Mouse (Mus musculus): ENCODE measurements at regions not wholly inside any gene's neighbourhood (a gene's known extent, or its start where the extent isn't known, plus 50 kb on each side); places are given as distances from the start of the nearest gene placed in this dataset.

- ATAC-seq (ENCODE audit: low read depth), result no peak
- no peaks in the 10 kb centered on the region for H3K4me1 ChIP-seq (ENCODE audit: control insufficient read depth, low read depth, low read length)
- no peak overlapping the region for H3K27ac ChIP-seq (ENCODE audit: low read length)
- H3K4me3 ChIP-seq (ENCODE audit: low read depth, low read length), result no peak overlapping the region
- H3K36me3 ChIP-seq (ENCODE audit: control insufficient read depth, insufficient read depth), result no peaks in the 10 kb centered on the region
- H3K4me2 ChIP-seq (ENCODE audit: low read depth, low read length), result no peak overlapping the region
- no peaks in the 10 kb centered on the region for H3K27me3 ChIP-seq (ENCODE audit: control insufficient read depth, insufficient read depth, low read depth, low read length)
- 53% methylated on average over 7 of the region's 7 CpGs for WGBS (ENCODE audit: insufficient replicate concordance)
- no peak overlapping the region for H3K9ac ChIP-seq (ENCODE audit: low read depth, low read length)
- H3K9me3 ChIP-seq (replicated peaks; ENCODE audit: control insufficient read depth, low read length), result no peaks in the 10 kb centered on the region
Measured at GRCm38 (mm10) chr10:44612571-44612970, 84.3 kb upstream of the Prdm1 start.

- Histone ChIP-seq H3K4me1 (ENCODE audit: control insufficient read depth, low read depth, low read length) (no peaks in the 10 kb centered on the region), H3K27ac (ENCODE audit: low read length) (no peak overlapping the region), H3K9me3 (replicated peaks; ENCODE audit: control insufficient read depth, low read length) (no peaks in the 10 kb centered on the region), H3K9ac (ENCODE audit: low read depth, low read length) (no peak overlapping the region), H3K4me2 (ENCODE audit: low read depth, low read length) (no peak overlapping the region), H3K27me3 (ENCODE audit: control insufficient read depth, insufficient read depth, low read depth, low read length) (no peaks in the 10 kb centered on the region), H3K36me3 (ENCODE audit: control insufficient read depth, insufficient read depth) (no peaks in the 10 kb centered on the region), H3K4me3 (ENCODE audit: low read depth, low read length) (no peak overlapping the region)
- no peak for ATAC-seq (ENCODE audit: low read depth)
- 65% methylated on average over 5 of the region's 5 CpGs for WGBS (ENCODE audit: insufficient replicate concordance)
Measured at GRCm38 (mm10) chr10:44611399-44611798, 83.1 kb upstream of the Prdm1 start.

GRCm38 (mm10) chr10:44609187-44609586 lies 80.9 kb upstream of the Prdm1 start:
- Histone ChIP-seq H3K9ac (ENCODE audit: low read depth, low read length) (no peak overlapping the region), H3K4me2 (ENCODE audit: low read depth, low read length) (no peak overlapping the region), H3K4me1 (ENCODE audit: control insufficient read depth, low read depth, low read length) (peaks cover 4% of the 10 kb centered on the region), H3K9me3 (replicated peaks; ENCODE audit: control insufficient read depth, low read length) (no peaks in the 10 kb centered on the region), H3K27me3 (ENCODE audit: control insufficient read depth, insufficient read depth, low read depth, low read length) (no peaks in the 10 kb centered on the region), H3K4me3 (ENCODE audit: low read depth, low read length) (no peak overlapping the region), H3K36me3 (ENCODE audit: control insufficient read depth, insufficient read depth) (no peaks in the 10 kb centered on the region), H3K27ac (ENCODE audit: low read length) (no peak overlapping the region)
- no peak for ATAC-seq (ENCODE audit: low read depth)
- 21% methylated on average over 6 of the region's 6 CpGs for WGBS (ENCODE audit: insufficient replicate concordance)

GRCm38 (mm10) chr10:44607334-44607851 lies 79.1 kb upstream of the Prdm1 start:
- H3K4me2 ChIP-seq (ENCODE audit: low read depth, low read length), result no peak overlapping the region
- peaks cover 4% of the 10 kb centered on the region for H3K4me1 ChIP-seq (ENCODE audit: control insufficient read depth, low read depth, low read length)
- 24% methylated on average over 5 of the region's 5 CpGs for whole genome bisulfite sequencing (ENCODE audit: insufficient replicate concordance)
- no peak overlapping the region for H3K4me3 ChIP-seq (ENCODE audit: low read depth, low read length)
- ATAC-seq (ENCODE audit: low read depth), result no peak
- no peaks in the 10 kb centered on the region for H3K9me3 ChIP-seq (replicated peaks; ENCODE audit: control insufficient read depth, low read length)
- H3K36me3 ChIP-seq (ENCODE audit: control insufficient read depth, insufficient read depth), result no peaks in the 10 kb centered on the region
- no peak overlapping the region for H3K27ac ChIP-seq (ENCODE audit: low read length)
- no peaks in the 10 kb centered on the region for H3K27me3 ChIP-seq (ENCODE audit: control insufficient read depth, insufficient read depth, low read depth, low read length)
- H3K9ac ChIP-seq (ENCODE audit: low read depth, low read length), result no peak overlapping the region

GRCm38 (mm10) chr10:44604512-44604911 lies 76.2 kb upstream of the Prdm1 start:
- H3K4me1 ChIP-seq (ENCODE audit: control insufficient read depth, low read depth, low read length), result peaks cover 4% of the 10 kb centered on the region
- H3K27ac ChIP-seq (ENCODE audit: low read length), result no peak overlapping the region
- H3K36me3 ChIP-seq (ENCODE audit: control insufficient read depth, insufficient read depth), result no peaks in the 10 kb centered on the region
- H3K9ac ChIP-seq (ENCODE audit: low read depth, low read length), result no peak overlapping the region
- H3K4me2 ChIP-seq (ENCODE audit: low read depth, low read length), result no peak overlapping the region
- no peaks in the 10 kb centered on the region for H3K9me3 ChIP-seq (replicated peaks; ENCODE audit: control insufficient read depth, low read length)
- ATAC-seq (ENCODE audit: low read depth), result peak; percentile 74
- no peak overlapping the region for H3K4me3 ChIP-seq (ENCODE audit: low read depth, low read length)
- 62% methylated on average over 11 of the region's 11 CpGs for WGBS (ENCODE audit: insufficient replicate concordance)
- H3K27me3 ChIP-seq (ENCODE audit: control insufficient read depth, insufficient read depth, low read depth, low read length), result no peaks in the 10 kb centered on the region

GRCm38 (mm10) chr10:44603461-44603860 lies 75.2 kb upstream of the Prdm1 start:
- no peaks in the 10 kb centered on the region for H3K36me3 ChIP-seq (ENCODE audit: control insufficient read depth, insufficient read depth)
- no peak overlapping the region for H3K27ac ChIP-seq (ENCODE audit: low read length)
- H3K4me1 ChIP-seq (ENCODE audit: control insufficient read depth, low read depth, low read length), result peaks cover 4% of the 10 kb centered on the region
- no peaks in the 10 kb centered on the region for H3K27me3 ChIP-seq (ENCODE audit: control insufficient read depth, insufficient read depth, low read depth, low read length)
- H3K9ac ChIP-seq (ENCODE audit: low read depth, low read length), result no peak overlapping the region
- ATAC-seq (ENCODE audit: low read depth), result no peak
- no peaks in the 10 kb centered on the region for H3K9me3 ChIP-seq (replicated peaks; ENCODE audit: control insufficient read depth, low read length)
- no peak overlapping the region for H3K4me3 ChIP-seq (ENCODE audit: low read depth, low read length)
- 67% methylated on average over 5 of the region's 5 CpGs for WGBS (ENCODE audit: insufficient replicate concordance)
- H3K4me2 ChIP-seq (ENCODE audit: low read depth, low read length), result no peak overlapping the region

- Histone ChIP-seq H3K4me2 (ENCODE audit: low read depth, low read length) (no peak overlapping the region), H3K9ac (ENCODE audit: low read depth, low read length) (no peak overlapping the region), H3K36me3 (ENCODE audit: control insufficient read depth, insufficient read depth) (no peaks in the 10 kb centered on the region), H3K27me3 (ENCODE audit: control insufficient read depth, insufficient read depth, low read depth, low read length) (no peaks in the 10 kb centered on the region), H3K9me3 (replicated peaks; ENCODE audit: control insufficient read depth, low read length) (no peaks in the 10 kb centered on the region), H3K27ac (ENCODE audit: low read length) (no peak overlapping the region), H3K4me3 (ENCODE audit: low read depth, low read length) (no peak overlapping the region), H3K4me1 (ENCODE audit: control insufficient read depth, low read depth, low read length) (peaks cover 4% of the 10 kb centered on the region)
- no peak for ATAC-seq (ENCODE audit: low read depth)
- WGBS (ENCODE audit: insufficient replicate concordance), result 48% methylated on average over 10 of the region's 10 CpGs
Measured at GRCm38 (mm10) chr10:44601550-44601949, 73.2 kb upstream of the Prdm1 start.

GRCm38 (mm10) chr10:44599964-44600334 lies 71.6 kb upstream of the Prdm1 start:
- H3K27me3 ChIP-seq (ENCODE audit: control insufficient read depth, insufficient read depth, low read depth, low read length), result no peaks in the 10 kb centered on the region
- WGBS (ENCODE audit: insufficient replicate concordance), result 18% methylated on average over 4 of the region's 4 CpGs
- no peak for ATAC-seq (ENCODE audit: low read depth)
- 0 out of 2 replicates have a peak overlapping the region, but pooled peaks have one; percentile 12 for H3K27ac ChIP-seq (ENCODE audit: low read length)
- no peaks in the 10 kb centered on the region for H3K36me3 ChIP-seq (ENCODE audit: control insufficient read depth, insufficient read depth)
- peak overlapping the region; percentile 8; the same call in 1 of the 2 replicates for H3K4me3 ChIP-seq (ENCODE audit: low read depth, low read length)
- no peaks in the 10 kb centered on the region for H3K9me3 ChIP-seq (replicated peaks; ENCODE audit: control insufficient read depth, low read length)
- no peak overlapping the region for H3K4me2 ChIP-seq (ENCODE audit: low read depth, low read length)
- H3K4me1 ChIP-seq (ENCODE audit: control insufficient read depth, low read depth, low read length), result peaks cover 4% of the 10 kb centered on the region
- no peak overlapping the region for H3K9ac ChIP-seq (ENCODE audit: low read depth, low read length)

- ATAC-seq (ENCODE audit: low read depth), result no peak
- no peaks in the 10 kb centered on the region for H3K27me3 ChIP-seq (ENCODE audit: control insufficient read depth, insufficient read depth, low read depth, low read length)
- no peak overlapping the region for H3K9ac ChIP-seq (ENCODE audit: low read depth, low read length)
- no peak overlapping the region for H3K4me2 ChIP-seq (ENCODE audit: low read depth, low read length)
- H3K4me3 ChIP-seq (ENCODE audit: low read depth, low read length), result peak overlapping the region; percentile 8; the same call in 1 of the 2 replicates
- H3K4me1 ChIP-seq (ENCODE audit: control insufficient read depth, low read depth, low read length), result no peaks in the 10 kb centered on the region
- no peaks in the 10 kb centered on the region for H3K9me3 ChIP-seq (replicated peaks; ENCODE audit: control insufficient read depth, low read length)
- H3K36me3 ChIP-seq (ENCODE audit: control insufficient read depth, insufficient read depth), result no peaks in the 10 kb centered on the region
- WGBS (ENCODE audit: insufficient replicate concordance), result 32% methylated on average over 10 of the region's 10 CpGs
- 0 out of 2 replicates have a peak overlapping the region, but pooled peaks have one; percentile 12 for H3K27ac ChIP-seq (ENCODE audit: low read length)
Measured at GRCm38 (mm10) chr10:44599331-44599963, 71.1 kb upstream of the Prdm1 start.
